Mouse (Mus musculus) hindbrain, embryonic 16.5 days (tissue): ENCODE measurements around the gene Vmn1r235. TPM values are rescaled to one million over a fixed set of nuclear protein-coding genes. Genes with fewer than 3 reads are reported as not detected.

ENCODE experiments used
- microRNA-seq: library from miRNA; unstranded; fragments of <30 nt; microRNA quantifications from one replicate; pipeline ENCODE4, GENCODE M21; 2017
- polyA plus RNA-seq: library from polyadenylated mRNA; unstranded; fragments of >200 nt; fragmentation: Nextera tagmentation; extraction: Ambion mirVana; gene quantifications from 2 replicates; pipeline ENCODE4 v1.2.1, GENCODE M21; 2015

Vmn1r235 gene
- polyA plus RNA-seq, 1 experiment from 2014 or later, result not detected

Small RNA genes lying within 50 kb of the gene (microRNA-seq; reads per million reads assigned to microRNA genes)
- gene Gm26384, result not detected

Other genes starting within 250 kb of the Vmn1r235 start
- 13.7 and 15.4 TPM in 2 replicates for gene Zfp160, start 247.5 kb upstream of the Vmn1r235 start, polyA plus RNA-seq
- gene Vmn1r234, start 30.3 kb upstream of the Vmn1r235 start, polyA plus RNA-seq, result not detected in 2 replicates
- not detected in 2 replicates for gene Vmn1r236, start 26.5 kb downstream of the Vmn1r235 start, polyA plus RNA-seq
- not detected in 2 replicates for gene Vmn1r237, start 55.5 kb downstream of the Vmn1r235 start, polyA plus RNA-seq
- 4.5 and 5.7 TPM in 2 replicates for gene Zfp677, start 127.3 kb downstream of the Vmn1r235 start, polyA plus RNA-seq
- gene Zfp54, start 166.8 kb downstream of the Vmn1r235 start, polyA plus RNA-seq, result 5.8 and 6.0 TPM in 2 replicates
- gene Zfp51, start 194.0 kb downstream of the Vmn1r235 start, polyA plus RNA-seq, result 11.5 and 11.8 TPM in 2 replicates
- gene Zfp53, start 232.6 kb downstream of the Vmn1r235 start, polyA plus RNA-seq, result 8.7 and 10.7 TPM in 2 replicates